Mouse (Mus musculus): Measurements from ENCODE around the gene Spata31d1a.

The Spata31d1a gene

DNA sequence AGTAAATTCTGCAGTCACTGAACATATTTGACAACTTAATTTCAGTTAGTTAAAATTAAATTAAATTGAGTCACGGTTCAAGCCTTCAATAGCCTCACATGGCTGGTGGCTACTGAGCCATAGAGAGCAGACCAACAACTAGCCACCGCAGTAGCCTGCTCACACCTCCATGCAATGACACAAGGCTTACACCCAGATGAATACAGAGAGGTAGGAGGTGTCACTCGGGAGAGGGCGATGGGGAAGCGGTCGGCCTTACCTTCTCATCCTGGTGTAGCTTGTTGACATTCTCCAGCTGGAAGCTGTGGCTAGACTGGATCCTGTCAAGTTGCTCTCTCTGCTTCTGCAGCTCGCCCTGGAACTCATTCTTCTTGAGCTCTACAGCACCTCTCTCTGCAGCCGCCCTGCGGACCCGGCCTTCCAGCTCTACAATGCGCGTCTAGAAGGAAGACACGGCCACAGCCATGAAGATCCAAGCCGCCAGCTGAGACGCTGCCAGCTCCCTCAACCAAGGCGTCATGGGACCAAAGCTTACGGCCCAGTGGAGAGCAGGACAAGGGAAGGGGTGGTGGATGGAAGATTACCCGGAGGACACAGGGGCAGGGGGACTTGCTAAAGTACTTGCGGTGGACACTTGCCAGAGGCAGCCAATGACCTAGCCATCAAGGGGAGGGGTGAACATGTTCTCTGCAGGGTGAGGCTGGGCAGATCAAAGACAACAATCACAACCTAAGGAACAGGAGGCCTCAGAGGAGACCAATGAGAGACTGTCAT lies 46.0 kb downstream of the Spata31d1a start:
- DNase-seq = peak; percentile 15

DNA sequence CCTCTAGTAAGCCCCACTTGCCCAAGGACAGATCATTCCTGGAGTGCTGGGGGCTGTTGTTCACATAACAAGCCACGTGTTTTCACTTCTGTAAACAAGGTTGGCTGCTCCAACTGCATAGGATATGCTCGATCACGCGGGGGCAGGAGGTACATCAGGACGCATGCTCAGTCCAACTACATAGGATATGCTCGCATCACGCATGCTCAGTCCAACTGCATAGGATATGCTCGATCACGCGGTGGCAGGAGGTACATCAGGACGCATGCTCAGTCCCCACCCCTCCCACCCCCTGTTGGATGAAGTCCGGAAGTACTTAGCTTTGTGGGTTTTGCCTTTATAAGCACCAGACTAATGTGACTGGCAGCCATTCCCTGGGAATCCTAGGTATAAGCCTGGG lies 48.2 kb downstream of the Spata31d1a start:
- DNase-seq = no peak

DNA sequence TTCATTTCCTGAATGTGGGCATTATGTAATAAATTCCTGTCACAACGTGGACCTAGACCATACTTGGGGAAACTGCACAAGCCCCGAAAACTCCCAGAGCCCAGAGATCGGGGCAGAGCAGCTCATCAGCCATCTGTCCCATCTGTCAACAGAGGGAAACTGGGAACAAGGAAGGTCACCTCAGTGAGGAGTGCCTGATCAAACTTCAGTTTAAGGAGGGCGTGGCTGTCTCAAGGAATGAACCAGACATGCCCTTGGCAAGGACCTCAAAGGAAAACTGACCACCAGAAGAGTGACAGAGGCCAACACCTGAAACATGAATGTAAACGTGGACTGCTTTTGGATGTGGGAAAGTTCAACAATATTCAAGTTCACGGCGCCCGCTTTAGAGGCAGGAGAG lies 48.7 kb downstream of the Spata31d1a start:
- no peak for DNase-seq

DNA sequence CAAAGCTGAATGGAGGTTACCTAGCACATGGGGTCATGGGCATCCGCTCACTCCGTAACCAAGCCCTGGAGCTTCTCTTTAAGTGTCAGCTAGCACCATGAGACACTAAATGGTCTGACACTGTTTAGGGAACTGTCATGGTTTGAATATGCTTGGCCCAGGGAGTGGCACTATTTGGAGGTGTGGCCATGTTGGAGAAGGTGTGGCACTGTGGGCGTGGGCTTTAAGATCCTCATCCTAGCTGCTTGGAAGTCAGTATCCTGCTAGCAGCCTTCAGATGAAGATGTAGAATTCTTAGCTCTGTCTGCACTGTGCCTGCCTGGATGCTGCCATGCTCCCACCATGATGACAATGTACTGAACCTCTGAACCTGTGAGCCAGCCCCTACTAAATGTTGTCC lies 49.8 kb downstream of the Spata31d1a start:
- DNase-seq = no peak

DNA sequence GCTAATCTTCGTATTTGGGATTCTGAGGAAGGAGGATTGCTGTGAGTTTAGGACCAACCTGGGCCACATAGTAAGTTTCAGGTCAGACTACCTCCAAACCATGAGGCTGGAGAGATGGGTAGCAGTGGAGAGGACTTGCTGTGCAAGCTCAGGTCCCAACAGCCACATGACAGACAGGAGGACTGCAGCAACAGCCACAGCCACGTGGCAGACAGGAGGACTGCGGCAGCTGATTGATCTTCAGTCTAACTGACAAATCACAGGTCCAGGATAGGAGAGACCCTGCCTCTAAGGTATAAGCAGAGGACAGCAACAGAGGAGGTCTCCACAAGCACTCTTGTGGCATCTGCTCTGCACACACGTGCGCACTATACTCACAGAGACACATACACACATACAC lies 52.3 kb downstream of the Spata31d1a start:
- no peak for DNase-seq

DNA sequence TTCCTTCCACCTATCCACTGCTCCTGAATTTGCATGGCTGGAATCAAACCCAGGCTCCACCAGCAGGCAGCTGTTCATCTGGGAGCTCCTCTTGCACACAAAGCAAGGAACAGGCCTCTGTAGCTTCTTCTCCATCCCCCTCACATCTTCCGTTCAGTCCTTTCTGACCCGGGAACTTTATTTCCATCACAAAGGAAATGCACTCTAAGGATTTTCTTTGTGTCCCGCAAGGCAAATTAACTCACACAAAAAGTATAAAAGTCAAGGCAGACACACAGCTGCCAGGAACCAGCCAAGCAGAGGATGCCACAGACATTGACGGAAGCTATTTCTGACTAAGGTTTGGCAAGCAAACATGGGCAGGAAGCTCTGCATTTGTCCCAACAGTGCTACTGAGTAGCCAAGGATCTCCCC lies 53.1 kb downstream of the Spata31d1a start:
- DNase-seq = peak; percentile 17

DNA sequence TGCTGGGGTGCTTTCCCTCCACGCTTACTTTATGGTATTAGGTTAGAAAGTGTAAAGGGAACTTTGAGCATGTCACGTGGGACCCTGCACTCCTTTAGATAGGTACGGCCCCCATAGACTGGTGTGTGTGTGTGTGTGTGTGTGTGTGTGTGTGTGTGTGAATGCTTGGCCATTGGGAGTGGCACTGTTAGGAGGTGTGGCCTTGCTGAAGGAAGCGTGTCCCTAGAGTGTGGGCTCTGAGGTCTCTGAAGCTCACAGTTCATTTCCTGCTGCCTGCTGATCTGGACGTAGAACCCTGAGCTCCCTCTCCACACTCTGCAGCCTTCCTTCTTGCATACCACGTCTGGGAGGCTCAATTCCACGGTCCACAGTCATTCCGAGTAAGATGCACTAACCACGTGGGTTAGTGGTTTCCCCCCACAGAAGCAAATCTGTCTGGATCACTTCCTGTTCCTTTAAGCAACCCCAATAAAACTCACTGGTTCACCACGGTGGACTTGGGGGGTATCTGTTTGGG lies 53.8 kb downstream of the Spata31d1a start:
- no peak for DNase-seq

DNA sequence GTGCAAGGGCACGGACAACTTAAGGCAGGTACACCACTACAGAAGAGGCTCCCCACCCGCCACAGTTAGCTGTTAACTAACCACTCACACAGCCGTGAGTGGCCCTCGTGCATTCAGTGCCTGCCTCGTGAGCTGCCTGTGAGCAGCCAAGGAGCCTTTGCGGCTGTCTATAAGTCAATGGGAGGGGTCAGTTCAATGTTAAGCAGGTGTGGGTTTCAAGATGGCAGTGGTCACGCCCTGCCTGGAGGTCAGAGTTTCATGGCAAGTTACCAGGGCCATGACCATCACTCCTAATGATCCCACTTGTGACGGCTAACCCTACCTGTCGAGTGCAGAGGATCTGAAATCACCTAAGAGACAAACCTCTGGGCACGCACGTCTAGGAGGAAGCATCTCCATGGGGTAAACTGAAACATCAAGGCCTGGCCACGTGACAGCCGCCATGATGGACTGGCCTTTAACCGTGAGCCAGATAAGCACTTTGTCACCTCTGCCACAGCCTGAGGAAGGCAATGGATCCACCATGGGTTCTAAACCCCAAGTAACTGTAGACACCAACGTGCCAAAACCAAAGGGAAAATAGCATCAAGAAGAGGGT lies 54.3 kb downstream of the Spata31d1a start:
- DNase-seq = no peak

DNA sequence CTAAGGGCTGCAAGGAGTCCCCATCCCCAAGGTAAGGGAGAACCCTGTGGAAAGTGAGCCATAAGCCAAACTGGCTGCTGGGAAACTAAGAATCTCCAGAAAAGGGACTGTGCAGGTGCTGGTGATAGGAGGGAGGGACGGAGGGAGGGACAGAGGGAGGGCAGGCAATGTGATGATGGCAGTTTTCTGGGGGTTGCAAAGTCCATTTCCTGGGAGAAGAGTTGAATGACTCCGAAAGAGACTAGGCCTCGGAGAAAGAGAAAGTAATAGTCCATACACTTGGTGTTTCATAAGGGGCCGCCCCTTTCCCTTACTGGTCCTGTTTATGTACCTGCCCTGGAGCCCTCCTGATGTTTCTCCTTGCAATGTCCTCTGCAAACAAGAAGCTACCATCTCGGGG lies 55.7 kb downstream of the Spata31d1a start:
- no peak for DNase-seq

DNA sequence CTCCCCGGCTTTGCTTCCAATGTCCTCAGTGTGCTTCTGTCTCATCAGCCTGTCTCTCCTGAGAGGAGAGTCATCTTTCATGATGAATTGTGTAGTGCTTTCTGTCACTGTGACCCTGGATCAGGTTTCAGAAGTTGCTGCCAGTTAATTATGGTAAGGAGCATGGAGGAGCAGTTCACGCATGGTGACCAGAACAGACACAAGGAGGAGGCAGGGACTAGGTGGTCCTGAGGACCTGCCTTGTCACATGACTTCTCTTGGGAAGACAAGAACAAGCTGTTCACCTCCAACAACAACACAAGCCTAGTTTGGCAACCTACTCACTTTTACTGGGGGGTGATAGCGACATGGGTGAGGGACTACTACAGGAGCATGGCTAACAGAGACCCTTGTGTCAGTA lies 57.0 kb downstream of the Spata31d1a start:
- no peak for DNase-seq

DNA sequence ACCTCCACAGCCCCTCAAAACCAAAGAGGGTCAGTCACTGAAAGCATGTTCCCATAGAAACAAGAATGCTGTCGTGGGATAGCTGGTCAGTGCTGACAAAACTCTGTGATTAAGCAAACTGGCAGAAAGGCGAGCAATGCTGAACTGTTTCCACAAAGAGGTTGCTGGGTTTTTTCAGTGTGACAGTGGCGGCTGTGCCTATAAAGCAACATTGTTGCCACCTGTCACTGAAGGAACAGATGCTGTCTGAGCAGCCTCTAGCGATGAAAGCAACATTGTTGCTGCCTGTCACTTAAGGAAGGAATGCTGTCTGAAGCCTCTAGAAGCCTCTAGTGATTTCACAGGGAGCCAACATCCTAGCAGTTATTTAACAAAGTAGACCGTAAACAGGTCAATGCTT lies 57.5 kb downstream of the Spata31d1a start:
- DNase-seq = no peak
